Mouse (Mus musculus) v-Abl transformed pro-B cells (cell line): ENCODE data around the gene Clec18a.
"Not testable (repeated sequence)": the region's sequence is repeated elsewhere in the genome, so short reads cannot be mapped to it uniquely, and the experiment has no call there.

Source experiments
- in situ Hi-C, 2 experiments: fragments of 400-800 bp; cut with MboI; formaldehyde crosslinking; loops; one replicate each; pipeline ENCODE4 v1.15.1; 2025; ENCODE audit not compliant: unreplicated experiment in 2 of 2

The Clec18a gene

GRCm38 (mm10) chr8:111092326-111092725 is at the start of gene Clec18a:
Gene Clec18a (minus strand): TSS chr8:111092426.
- in situ Hi-C loops = loop anchor here in 1 of 2 experiments (25.0 kb wide), 1 partner anchor 455 kb away; no protein-coding TSS in a partner anchor

GRCm38 (mm10) chr8:111130756-111131155 is 38.5 kb upstream of the Clec18a start:
- in situ Hi-C loops = no loop called here

- in situ Hi-C loops = no loop called here
Measured at GRCm38 (mm10) chr8:111119481-111119880, 27.3 kb upstream of the Clec18a start.

GRCm38 (mm10) chr8:111114891-111115290 is 22.7 kb upstream of the Clec18a start:
- in situ Hi-C loops = no loop called here

- in situ Hi-C loops = loop anchor here (5.0 to 25.0 kb wide), 2 partner anchors 52 to 458 kb away; no protein-coding TSS in a partner anchor
Measured at GRCm38 (mm10) chr8:111094719-111095302, 2.6 kb upstream of the Clec18a start.

- in situ Hi-C loops = loop anchor here in 1 of 2 experiments (25.0 kb wide), 1 partner anchor 457 kb away; no protein-coding TSS in a partner anchor
Measured at GRCm38 (mm10) chr8:111093865-111094718, 1.9 kb upstream of the Clec18a start, which contains the start of gene Pdpr. Gene Pdpr (plus strand): TSS chr8:111094630.

GRCm38 (mm10) chr8:111091706-111092105 is 520 bp downstream of the Clec18a start:
- in situ Hi-C loops = loop anchor here in 1 of 2 experiments (25.0 kb wide), 1 partner anchor 454 kb away; no protein-coding TSS in a partner anchor

- in situ Hi-C loops = loop anchor here in 1 of 2 experiments (25.0 kb wide), 1 partner anchor 453 kb away; no protein-coding TSS in a partner anchor
Measured at GRCm38 (mm10) chr8:111090126-111090525, 2.1 kb downstream of the Clec18a start.

GRCm38 (mm10) chr8:111083936-111084335 is 8.3 kb downstream of the Clec18a start:
- in situ Hi-C loops = loop anchor here (5.0 to 25.0 kb wide), 4 partner anchors 327 to 447 kb away; no protein-coding TSS in a partner anchor

- in situ Hi-C loops = loop anchor here (5.0 to 25.0 kb wide), 4 partner anchors 324 to 444 kb away; no protein-coding TSS in a partner anchor
Measured at GRCm38 (mm10) chr8:111081580-111082258, 10.5 kb downstream of the Clec18a start.

- in situ Hi-C loops = loop anchor here (5.0 to 25.0 kb wide), 4 partner anchors 323 to 443 kb away; no protein-coding TSS in a partner anchor
Measured at GRCm38 (mm10) chr8:111079861-111080271, 12.4 kb downstream of the Clec18a start.

GRCm38 (mm10) chr8:111079461-111079860 is 12.8 kb downstream of the Clec18a start:
- in situ Hi-C loops = loop anchor here in 1 of 2 experiments (25.0 kb wide), 1 partner anchor 442 kb away; no protein-coding TSS in a partner anchor

GRCm38 (mm10) chr8:111075926-111076325 is 16.3 kb downstream of the Clec18a start:
- in situ Hi-C loops = loop anchor here in 1 of 2 experiments (25.0 kb wide), 1 partner anchor 439 kb away; no protein-coding TSS in a partner anchor

- in situ Hi-C loops = not testable (repeated sequence)
Measured at GRCm38 (mm10) chr8:111068660-111069059, 23.6 kb downstream of the Clec18a start.

- in situ Hi-C loops = no loop called here
Measured at GRCm38 (mm10) chr8:111067439-111067838, 24.8 kb downstream of the Clec18a start.

GRCm38 (mm10) chr8:111066308-111066707 is 25.9 kb downstream of the Clec18a start:
- in situ Hi-C loops = no loop called here

GRCm38 (mm10) chr8:111062893-111063292 is 29.3 kb downstream of the Clec18a start:
- in situ Hi-C loops = no loop called here

GRCm38 (mm10) chr8:111062072-111062757 is 30.0 kb downstream of the Clec18a start:
- in situ Hi-C loops = no loop called here

GRCm38 (mm10) chr8:111061688-111062071 is 30.5 kb downstream of the Clec18a start:
- in situ Hi-C loops = no loop called here
